ENCODE assay signal across 23 mouse cellular contexts in genomic region chr8:102329955-102330354, GRCm38 (mm10).
DNase-seq lines count a peak whose midpoint lies in the region; ATAC-seq and TF ChIP-seq lines count a peak whose summit lies in the region.
"Had no signal": no experiment of that assay in that cellular context is flagged by ENCODE, and none has a peak within 500 bp of the region (broad histone marks: within the 10 kb centered on the region; RNA-seq: fewer than 3 reads in every experiment).

No protein-coding gene starts in this region.

- no peak overlapping the region for H3K9ac ChIP-seq in forebrain, embryonic 13.5 days
- H3K9ac ChIP-seq in forebrain, embryonic 16.5 days (replicated peaks; ENCODE audit: low read depth, low read length): no peak overlapping the region
- no peak overlapping the region for H3K9ac ChIP-seq in midbrain, embryonic 14.5 days (replicated peaks; ENCODE audit: low read length)
- H3K9ac ChIP-seq in midbrain, embryonic 13.5 days (replicated peaks): no peak overlapping the region
- H3K9ac ChIP-seq: embryonic facial prominence, embryonic 13.5 days; embryonic facial prominence, embryonic 15.5 days had no signal

- peak; percentile 9 for DNase-seq in midbrain, embryonic 14.5 days
- peak; percentile 60 for DNase-seq in brain, embryonic 14.5 days (ENCODE audit: low read depth)
- DNase-seq in retina, postnatal 1 day: peak; percentile 49
- no peak for DNase-seq in kidney, postnatal 10 days
- DNase-seq in left cerebral cortex, postnatal 14 days (ENCODE audit: low spot score in 2 of 2): no peak
- DNase-seq: adrenal gland, adult 8-10 months; adrenal gland, postnatal 14 days; adrenal gland, postnatal 36 days; cerebellum, adult 11 months; cerebellum, adult 18-20 months; cerebellum, adult 8-10 months; cerebellum, adult 9-11 months; cerebellum, postnatal 14 days; cerebellum, postnatal 36 days; embryo, embryonic 11 days had no signal

- no peak for TF ChIP-seq CTCF in brain, embryonic 14.5 days (IDR thresholded peaks at IDR 0.05; ENCODE audit: borderline replicate concordance, extremely low read depth, insufficient read depth, insufficient read length)

- TF ChIP-seq POLR2A in brain, embryonic 14.5 days (IDR thresholded peaks at IDR 0.05; ENCODE audit: borderline replicate concordance, extremely low read depth, insufficient read depth, insufficient read length, poor library complexity, severe bottlenecking): no peak

- intact Hi-C loops in left cerebral cortex, postnatal 14 days (cut with DNase I): no loop called here

- peak; percentile 55; the same call in 1 of the 2 replicates for ATAC-seq in forebrain, embryonic 13.5 days
- no peak for ATAC-seq in forebrain, embryonic 16.5 days
- no peak for ATAC-seq in midbrain, embryonic 14.5 days (ENCODE audit: low FRiP score, low TSS enrichment)
- no peak for ATAC-seq in midbrain, embryonic 13.5 days
- ATAC-seq: activated CD4-positive, CD25-positive, alpha-beta regulatory T cell, adult 4 months; Patski had no signal

- H3K27ac ChIP-seq in forebrain, embryonic 13.5 days: no peak overlapping the region
- no peak overlapping the region for H3K27ac ChIP-seq in forebrain, embryonic 16.5 days (ENCODE audit: low read length)
- H3K27ac ChIP-seq in midbrain, embryonic 14.5 days (replicated peaks; ENCODE audit: low read depth, low read length): no peak overlapping the region
- no peak overlapping the region for H3K27ac ChIP-seq in midbrain, embryonic 13.5 days
- H3K27ac ChIP-seq: embryonic facial prominence, embryonic 13.5 days; embryonic facial prominence, embryonic 15.5 days had no signal

- no peak overlapping the region for H3K4me2 ChIP-seq in forebrain, embryonic 13.5 days
- no peak overlapping the region for H3K4me2 ChIP-seq in forebrain, embryonic 16.5 days (ENCODE audit: low read length)
- no peak overlapping the region for H3K4me2 ChIP-seq in midbrain, embryonic 14.5 days (ENCODE audit: low read length)
- H3K4me2 ChIP-seq in midbrain, embryonic 13.5 days (replicated peaks): no peak overlapping the region
- H3K4me2 ChIP-seq: embryonic facial prominence, embryonic 13.5 days; embryonic facial prominence, embryonic 15.5 days had no signal

- H3K9me3 ChIP-seq in forebrain, embryonic 13.5 days (replicated peaks): no peaks in the 10 kb centered on the region
- no peaks in the 10 kb centered on the region for H3K9me3 ChIP-seq in forebrain, embryonic 16.5 days (ENCODE audit: control insufficient read depth, low read length)
- no peaks in the 10 kb centered on the region for H3K9me3 ChIP-seq in midbrain, embryonic 14.5 days (ENCODE audit: control insufficient read depth, low read length)
- no peaks in the 10 kb centered on the region for H3K9me3 ChIP-seq in midbrain, embryonic 13.5 days
- H3K9me3 ChIP-seq: embryonic facial prominence, embryonic 13.5 days; embryonic facial prominence, embryonic 15.5 days had no signal

- H3K4me3 ChIP-seq in forebrain, embryonic 13.5 days: no peak overlapping the region
- H3K4me3 ChIP-seq in forebrain, embryonic 16.5 days (replicated peaks; ENCODE audit: low read length): no peak overlapping the region
- H3K4me3 ChIP-seq in midbrain, embryonic 14.5 days (replicated peaks; ENCODE audit: low read depth, low read length): no peak overlapping the region
- no peak overlapping the region for H3K4me3 ChIP-seq in midbrain, embryonic 13.5 days (replicated peaks)
- H3K4me3 ChIP-seq: embryonic facial prominence, embryonic 13.5 days; embryonic facial prominence, embryonic 15.5 days; erythroblast, embryonic 14.5 days had no signal

- H3K4me1 ChIP-seq in forebrain, embryonic 13.5 days: peaks cover 5% of the 10 kb centered on the region; the same call in 1 of the 2 replicates
- H3K4me1 ChIP-seq in forebrain, embryonic 16.5 days (replicated peaks; ENCODE audit: control insufficient read depth, insufficient read depth, low read length): no peaks in the 10 kb centered on the region
- H3K4me1 ChIP-seq in midbrain, embryonic 14.5 days (ENCODE audit: control insufficient read depth, insufficient read depth, low read length): no peaks in the 10 kb centered on the region
- H3K4me1 ChIP-seq in midbrain, embryonic 13.5 days (replicated peaks): no peaks in the 10 kb centered on the region
- H3K4me1 ChIP-seq: embryonic facial prominence, embryonic 13.5 days; embryonic facial prominence, embryonic 15.5 days had no signal

- no peaks in the 10 kb centered on the region for H3K27me3 ChIP-seq in forebrain, embryonic 13.5 days
- no peaks in the 10 kb centered on the region for H3K27me3 ChIP-seq in forebrain, embryonic 16.5 days (replicated peaks; ENCODE audit: control insufficient read depth, insufficient read depth, low read length)
- H3K27me3 ChIP-seq in midbrain, embryonic 14.5 days (ENCODE audit: control insufficient read depth, insufficient read depth, low read length): no peaks in the 10 kb centered on the region
- no peaks in the 10 kb centered on the region for H3K27me3 ChIP-seq in midbrain, embryonic 13.5 days
- H3K27me3 ChIP-seq: embryonic facial prominence, embryonic 13.5 days; embryonic facial prominence, embryonic 15.5 days had no signal

- WGBS in forebrain, embryonic 13.5 days: 9% methylated on average over 1 of the region's 1 CpGs
- 13% methylated on average over 1 of the region's 1 CpGs for WGBS in forebrain, embryonic 16.5 days
- 21% methylated on average over 1 of the region's 1 CpGs for WGBS in midbrain, embryonic 14.5 days
- 58% methylated on average over 1 of the region's 1 CpGs for WGBS in midbrain, embryonic 13.5 days

- no peaks in the 10 kb centered on the region for H3K36me3 ChIP-seq in forebrain, embryonic 13.5 days (ENCODE audit: poor library complexity, severe bottlenecking)
- no peaks in the 10 kb centered on the region for H3K36me3 ChIP-seq in forebrain, embryonic 16.5 days (ENCODE audit: control insufficient read depth, insufficient read depth)
- no peaks in the 10 kb centered on the region for H3K36me3 ChIP-seq in midbrain, embryonic 14.5 days (ENCODE audit: control insufficient read depth, insufficient read depth, low read length)
- no peaks in the 10 kb centered on the region for H3K36me3 ChIP-seq in midbrain, embryonic 13.5 days
- H3K36me3 ChIP-seq: embryonic facial prominence, embryonic 13.5 days; embryonic facial prominence, embryonic 15.5 days had no signal

Comparison
In these comparisons a context has a peak if more than half of its experiments do, and no peak if none do; other contexts are left out.
1. DNase-seq: peak in midbrain, embryonic 14.5 days (single experiment), brain, embryonic 14.5 days (single experiment) and retina, postnatal 1 day (single experiment); none in kidney, postnatal 10 days (single experiment) and left cerebral cortex, postnatal 14 days (0 of 2).